Mouse (Mus musculus): ENCODE data around the gene Ing4. TPM values are rescaled to one million over a fixed set of nuclear protein-coding genes. Genes with fewer than 3 reads are reported as not detected.

The Ing4 gene
- polyA plus RNA-seq, 1 experiment from 2014 or later: 187 TPM

GRCm38 (mm10) chr6:125095391-125096278 is 56.1 kb downstream of the Ing4 start, which contains the start of gene Chd4:
TSS of gene Chd4 (plus strand) at chr6:125095981.
- ATAC-seq (ENCODE audit: insufficient number of reproducible peaks, insufficient read depth, low FRiP score, low TSS enrichment, low read depth): peak; percentile 74

GRCm38 (mm10) chr6:125096279-125096596 is 56.7 kb downstream of the Ing4 start:
- H3K4me3 ChIP-seq: peak overlapping the region; percentile 96
- peak overlapping the region; percentile 94 for H3K27ac ChIP-seq
- ATAC-seq (ENCODE audit: insufficient number of reproducible peaks, insufficient read depth, low FRiP score, low TSS enrichment, low read depth): 0 out of 2 replicates have a peak, but pooled peaks have one; percentile 1
- WGBS: 1% methylated on average over 24 of the region's 32 CpGs
- no peaks in the 10 kb centered on the region for H3K9me3 ChIP-seq
- peaks cover 31% of the 10 kb centered on the region for H3K4me1 ChIP-seq
- H3K27me3 ChIP-seq: no peaks in the 10 kb centered on the region
- peak overlapping the region; percentile 93 for H3K4me2 ChIP-seq
- H3K36me3 ChIP-seq: peaks cover 33% of the 10 kb centered on the region
- H3K9ac ChIP-seq: peak overlapping the region; percentile 93

More at GRCm38 (mm10) chr6:125095391-125096278, 56.1 kb downstream of the Ing4 start, which contains the start of gene Chd4:
- Histone ChIP-seq H3K4me2 (peak within 1 kb of the TSS; percentile 93), H3K4me1 (peaks cover 32% of the 10 kb centered on the region), H3K9me3 (no peaks in the 10 kb centered on the region), H3K27ac (peak within 1 kb of the TSS; percentile 94), H3K36me3 (peaks cover 27% of the 10 kb centered on the region), H3K27me3 (no peaks in the 10 kb centered on the region), H3K9ac (peak within 1 kb of the TSS; percentile 93), H3K4me3 (peak within 1 kb of the TSS; percentile 96)
- WGBS: 3% methylated on average over 29 of the region's 45 CpGs

- ATAC-seq (ENCODE audit: insufficient number of reproducible peaks, insufficient read depth, low FRiP score, low TSS enrichment, low read depth): peak; percentile 17
- peak overlapping the region; percentile 93 for H3K4me2 ChIP-seq
- H3K4me1 ChIP-seq: peaks cover 31% of the 10 kb centered on the region
- peak overlapping the region; percentile 96 for H3K4me3 ChIP-seq
- H3K9ac ChIP-seq: peak overlapping the region; percentile 93
- H3K9me3 ChIP-seq: no peaks in the 10 kb centered on the region
- WGBS: under 1% methylated on average over 42 of the region's 44 CpGs
- peaks cover 38% of the 10 kb centered on the region for H3K36me3 ChIP-seq
- no peaks in the 10 kb centered on the region for H3K27me3 ChIP-seq
- H3K27ac ChIP-seq: peak overlapping the region; percentile 94
Measured at GRCm38 (mm10) chr6:125096597-125097345, 57.2 kb downstream of the Ing4 start.

- Histone ChIP-seq H3K27ac (peak overlapping the region; percentile 94), H3K4me1 (peaks cover 31% of the 10 kb centered on the region), H3K36me3 (peaks cover 43% of the 10 kb centered on the region), H3K9me3 (no peaks in the 10 kb centered on the region), H3K4me3 (peak overlapping the region; percentile 96), H3K4me2 (peak overlapping the region; percentile 93), H3K27me3 (no peaks in the 10 kb centered on the region), H3K9ac (peak overlapping the region; percentile 93)
- 1% methylated on average over 12 of the region's 12 CpGs for WGBS
- ATAC-seq (ENCODE audit: insufficient number of reproducible peaks, insufficient read depth, low FRiP score, low TSS enrichment, low read depth): no peak
Measured at GRCm38 (mm10) chr6:125097346-125097689, 57.8 kb downstream of the Ing4 start.

- Histone ChIP-seq H3K36me3 (peaks cover 50% of the 10 kb centered on the region), H3K27ac (no peak overlapping the region)
Measured at GRCm38 (mm10) chr6:125097951-125098350, 58.4 kb downstream of the Ing4 start.

GRCm38 (mm10) chr6:125098513-125098912 is 59.0 kb downstream of the Ing4 start:
- WGBS: 51% methylated on average over 3 of the region's 3 CpGs
- H3K4me1 ChIP-seq: peaks cover 31% of the 10 kb centered on the region
- no peaks in the 10 kb centered on the region for H3K9me3 ChIP-seq
- peaks cover 54% of the 10 kb centered on the region for H3K36me3 ChIP-seq
- ATAC-seq (ENCODE audit: insufficient number of reproducible peaks, insufficient read depth, low FRiP score, low TSS enrichment, low read depth): no peak
- H3K4me3 ChIP-seq: peak overlapping the region; percentile 96
- H3K4me2 ChIP-seq: peak overlapping the region; percentile 93
- H3K27ac ChIP-seq: peak overlapping the region; percentile 55; the same call in 1 of the 2 replicates
- H3K9ac ChIP-seq: peak overlapping the region; percentile 93
- no peaks in the 10 kb centered on the region for H3K27me3 ChIP-seq

More at GRCm38 (mm10) chr6:125097951-125098350, 58.4 kb downstream of the Ing4 start:
- no peaks in the 10 kb centered on the region for H3K9me3 ChIP-seq
- peaks cover 31% of the 10 kb centered on the region for H3K4me1 ChIP-seq
- H3K4me3 ChIP-seq: peak overlapping the region; percentile 96
- peak overlapping the region; percentile 93 for H3K9ac ChIP-seq
- no peak for ATAC-seq (ENCODE audit: insufficient number of reproducible peaks, insufficient read depth, low FRiP score, low TSS enrichment, low read depth)
- H3K27me3 ChIP-seq: no peaks in the 10 kb centered on the region
- peak overlapping the region; percentile 93 for H3K4me2 ChIP-seq
- 57% methylated on average over 8 of the region's 8 CpGs for WGBS

Small RNA genes within 50 kb of the gene (microRNA-seq; reads per million reads assigned to microRNA genes)
- gene Mir7045: not detected

Other genes with a start within 250 kb of the Ing4 start
- 9.1 and 10.5 TPM in 2 replicates for gene Spsb2, start 231.1 kb upstream of the Ing4 start, polyA plus RNA-seq (2015; fragmentation: Nextera tagmentation; extraction: Ambion mirVana)
- 710 and 723 TPM in 2 replicates for gene Tpi1, start 225.5 kb upstream of the Ing4 start, polyA plus RNA-seq (2015; fragmentation: Nextera tagmentation; extraction: Ambion mirVana)
- 149 and 163 TPM in 2 replicates for gene Usp5, start 210.3 kb upstream of the Ing4 start, polyA plus RNA-seq (2015; fragmentation: Nextera tagmentation; extraction: Ambion mirVana)
- gene Cdca3, start 210.2 kb upstream of the Ing4 start, polyA plus RNA-seq (2015; fragmentation: Nextera tagmentation; extraction: Ambion mirVana): 142 and 184 TPM in 2 replicates
- 0.25 and 0.52 TPM in 2 replicates for gene Gnb3, start 199.5 kb upstream of the Ing4 start, polyA plus RNA-seq (2015; fragmentation: Nextera tagmentation; extraction: Ambion mirVana)
- 60.5 and 60.8 TPM in 2 replicates for gene P3h3, start 182.0 kb upstream of the Ing4 start, polyA plus RNA-seq (2015; fragmentation: Nextera tagmentation; extraction: Ambion mirVana)
- gene Gpr162, start 175.8 kb upstream of the Ing4 start, polyA plus RNA-seq (2015; fragmentation: Nextera tagmentation; extraction: Ambion mirVana): 2.0 and 2.4 TPM in 2 replicates
- gene Cd4, start 151.5 kb upstream of the Ing4 start, polyA plus RNA-seq (2015; fragmentation: Nextera tagmentation; extraction: Ambion mirVana): 0.37 TPM in 1 of 2 replicates, not detected in the other
- gene Lag3, start 128.1 kb upstream of the Ing4 start, polyA plus RNA-seq (2015; fragmentation: Nextera tagmentation; extraction: Ambion mirVana): 2.9 and 3.7 TPM in 2 replicates
- gene Ptms, start 119.7 kb upstream of the Ing4 start, polyA plus RNA-seq (2015; fragmentation: Nextera tagmentation; extraction: Ambion mirVana): 327 and 349 TPM in 2 replicates
- gene Mlf2, start 108.4 kb upstream of the Ing4 start, polyA plus RNA-seq (2015; fragmentation: Nextera tagmentation; extraction: Ambion mirVana): 342 and 360 TPM in 2 replicates
- gene Cops7a, start 74.2 kb upstream of the Ing4 start, polyA plus RNA-seq (2015; fragmentation: Nextera tagmentation; extraction: Ambion mirVana): 124 and 138 TPM in 2 replicates
- 10.0 TPM in 2 replicates for gene Pianp, start 43.1 kb upstream of the Ing4 start, polyA plus RNA-seq (2015; fragmentation: Nextera tagmentation; extraction: Ambion mirVana)
- 19.9 and 23.5 TPM in 2 replicates for gene Zfp384, start 30.6 kb upstream of the Ing4 start, polyA plus RNA-seq (2015; fragmentation: Nextera tagmentation; extraction: Ambion mirVana)
- gene Acrbp, start 9.9 kb downstream of the Ing4 start, polyA plus RNA-seq (2015; fragmentation: Nextera tagmentation; extraction: Ambion mirVana): 21.7 and 22.7 TPM in 2 replicates
- 0.59 and 0.97 TPM in 2 replicates for gene Lpar5, start 28.2 kb downstream of the Ing4 start, polyA plus RNA-seq (2015; fragmentation: Nextera tagmentation; extraction: Ambion mirVana)
- gene Chd4, start 56.2 kb downstream of the Ing4 start, polyA plus RNA-seq (2015; fragmentation: Nextera tagmentation; extraction: Ambion mirVana): 83.3 and 91.2 TPM in 2 replicates
- 62.5 and 69.3 TPM in 2 replicates for gene Nop2, start 92.1 kb downstream of the Ing4 start, polyA plus RNA-seq (2015; fragmentation: Nextera tagmentation; extraction: Ambion mirVana)
- gene Iffo1, start 105.5 kb downstream of the Ing4 start, polyA plus RNA-seq (2015; fragmentation: Nextera tagmentation; extraction: Ambion mirVana): 15.5 and 17.6 TPM in 2 replicates
- gene Gapdh, start 126.7 kb downstream of the Ing4 start, polyA plus RNA-seq (2015; fragmentation: Nextera tagmentation; extraction: Ambion mirVana): 1,482 and 1,867 TPM in 2 replicates
- 150 and 163 TPM in 2 replicates for gene Ncapd2, start 151.9 kb downstream of the Ing4 start, polyA plus RNA-seq (2015; fragmentation: Nextera tagmentation; extraction: Ambion mirVana)
- gene Mrpl51, start 152.0 kb downstream of the Ing4 start, polyA plus RNA-seq (2015; fragmentation: Nextera tagmentation; extraction: Ambion mirVana): 216 and 218 TPM in 2 replicates
- 4.3 and 4.4 TPM in 2 replicates for gene Vamp1, start 175.8 kb downstream of the Ing4 start, polyA plus RNA-seq (2015; fragmentation: Nextera tagmentation; extraction: Ambion mirVana)
- 2.8 and 3.5 TPM in 2 replicates for gene Tapbpl, start 192.1 kb downstream of the Ing4 start, polyA plus RNA-seq (2015; fragmentation: Nextera tagmentation; extraction: Ambion mirVana)
- gene Cd27, start 197.2 kb downstream of the Ing4 start, polyA plus RNA-seq (2015; fragmentation: Nextera tagmentation; extraction: Ambion mirVana): 1.7 and 2.8 TPM in 2 replicates
- gene Tuba3a, start 246.3 kb downstream of the Ing4 start, polyA plus RNA-seq (2015; fragmentation: Nextera tagmentation; extraction: Ambion mirVana): 0.17 and 0.22 TPM in 2 replicates